Mouse (Mus musculus) embryonic facial prominence, embryonic 12.5 days (tissue): ENCODE results near the gene Ccar1. TPM values are rescaled to one million over a fixed set of nuclear protein-coding genes. Genes with fewer than 3 reads are reported as not detected.
"Not testable (repeated sequence)": the region's sequence is repeated elsewhere in the genome, so short reads cannot be mapped to it uniquely, and the experiment has no call there.

Experiments
- ATAC-seq: fragments of 200-750 bp; cut with Nextera tagmentation; 2 replicates; pipeline ENCODE4 v1.8.0; 2017; ENCODE audit not compliant: insufficient number of reproducible peaks, insufficient read depth, low FRiP score, low TSS enrichment
- H3K27ac ChIP-seq: fragments of 300-500 bp; sonication (generic); 2 replicates; pipeline ENCODE4 v1.5.1; 2016; ENCODE audit warnings: mild to moderate bottlenecking
- H3K27me3 ChIP-seq: fragments of 300-500 bp; sonication (generic); 2 replicates; pipeline ENCODE4 v1.6.1; 2016; ENCODE audit warnings: mild to moderate bottlenecking, moderate library complexity
- H3K36me3 ChIP-seq: fragments of 300-500 bp; sonication (generic); 2 replicates; pipeline ENCODE4 v1.6.1; 2016; ENCODE audit warnings: mild to moderate bottlenecking
- H3K4me1 ChIP-seq: fragments of 300-500 bp; sonication (generic); 2 replicates; pipeline ENCODE4 v1.6.1; 2016
- H3K4me2 ChIP-seq: fragments of 300-500 bp; sonication (generic); replicated peaks from 2 replicates; pipeline ENCODE4 v1.6.1; 2016; ENCODE audit warnings: mild to moderate bottlenecking, moderate library complexity
- H3K4me3 ChIP-seq: fragments of 300-500 bp; sonication (generic); 2 replicates; pipeline ENCODE4 v1.5.1; 2016; ENCODE audit warnings: mild to moderate bottlenecking
- H3K9ac ChIP-seq: fragments of 300-500 bp; sonication (generic); 2 replicates; pipeline ENCODE4 v1.6.1; 2016; ENCODE audit warnings: mild to moderate bottlenecking, moderate library complexity
- H3K9me3 ChIP-seq: fragments of 300-500 bp; sonication (generic); 2 replicates; pipeline ENCODE4 v1.6.1; 2016; ENCODE audit warnings: mild to moderate bottlenecking, moderate library complexity
- WGBS: fragments of 180-500 bp; shearing (Covaris S2); methylation state at CpG from one replicate; pipeline ENCODE4 v1.1.7; 2016; 5-methylcytosine and 5-hydroxymethylcytosine counted together
- polyA plus RNA-seq: library from polyadenylated mRNA; unstranded; fragments of >200 nt; fragmentation: Nextera tagmentation; extraction: Ambion mirVana; gene quantifications from 2 replicates; pipeline ENCODE4 v1.2.1, GENCODE M21; 2016

Gene Ccar1
- polyA plus RNA-seq, 1 experiment from 2014 or later: 146 TPM

DNA sequence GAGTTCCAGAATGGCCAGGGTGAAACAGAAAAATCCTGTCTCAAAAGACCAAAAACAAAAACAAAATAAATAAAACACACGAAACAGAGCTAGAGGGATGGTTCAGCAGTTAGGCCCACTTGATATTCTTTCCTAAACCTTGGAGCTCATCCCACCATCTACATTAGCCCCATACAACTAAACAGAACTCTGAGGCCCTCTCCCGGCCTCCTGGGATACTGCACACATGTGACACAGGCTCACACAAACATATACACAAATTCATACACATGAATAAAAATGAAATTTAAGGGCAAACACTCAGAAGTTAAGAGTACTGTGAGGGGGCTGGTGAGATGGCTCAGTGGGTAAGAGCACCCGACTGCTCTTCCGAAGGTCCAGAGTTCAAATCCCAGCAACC, 2.1 kb upstream of the Ccar1 start:
- Histone ChIP-seq H3K4me2 (no peak overlapping the region), H3K27me3 (no peaks in the 10 kb centered on the region), H3K4me3 (no peak overlapping the region), H3K9me3 (no peaks in the 10 kb centered on the region), H3K4me1 (0 out of 2 replicates have a peak, but pooled peaks cover 3% of the 10 kb centered on the region), H3K36me3 (peaks cover 11% of the 10 kb centered on the region), H3K9ac (no peak overlapping the region), H3K27ac (no peak overlapping the region)
- no peak for ATAC-seq
- 97% methylated on average over 4 of the region's 4 CpGs for WGBS

- ATAC-seq: 0 out of 2 replicates have a peak, but pooled peaks have one; percentile 4
Observed at GRCm38 (mm10) chr10:62793091-62793453, 986 bp upstream of the Ccar1 start.

GRCm38 (mm10) chr10:62791251-62792176, 572 bp downstream of the Ccar1 start:
- WGBS: under 1% methylated on average over 68 of the region's 78 CpGs
- H3K9me3 ChIP-seq: no peaks in the 10 kb centered on the region
- peak overlapping the region; percentile 97 for H3K27ac ChIP-seq
- H3K4me2 ChIP-seq: peak overlapping the region; percentile 58
- H3K27me3 ChIP-seq: no peaks in the 10 kb centered on the region
- peak overlapping the region; percentile 89 for H3K4me3 ChIP-seq
- peak; percentile 49 for ATAC-seq
- H3K4me1 ChIP-seq: 0 out of 2 replicates have a peak, but pooled peaks cover 6% of the 10 kb centered on the region
- H3K36me3 ChIP-seq: peaks cover 35% of the 10 kb centered on the region
- H3K9ac ChIP-seq: peak overlapping the region; percentile 95

More at GRCm38 (mm10) chr10:62793091-62793453, 986 bp upstream of the Ccar1 start:
- H3K27ac ChIP-seq: peak overlapping the region; percentile 97
- H3K4me2 ChIP-seq: peak overlapping the region; percentile 58
- WGBS: 26% methylated on average over 2 of the region's 2 CpGs
- no peaks in the 10 kb centered on the region for H3K27me3 ChIP-seq
- H3K36me3 ChIP-seq: peaks cover 21% of the 10 kb centered on the region
- 0 out of 2 replicates have a peak, but pooled peaks cover 6% of the 10 kb centered on the region for H3K4me1 ChIP-seq
- no peaks in the 10 kb centered on the region for H3K9me3 ChIP-seq
- H3K4me3 ChIP-seq: peak overlapping the region; percentile 89
- H3K9ac ChIP-seq: no peak overlapping the region

GRCm38 (mm10) chr10:62781776-62782175, 10.3 kb downstream of the Ccar1 start:
- not testable (repeated sequence) for H3K4me3 ChIP-seq, H3K9ac ChIP-seq, H3K9me3 ChIP-seq, H3K27me3 ChIP-seq, ATAC-seq, H3K27ac ChIP-seq, H3K4me2 ChIP-seq, H3K4me1 ChIP-seq
- WGBS: 92% methylated on average over 1 of the region's 1 CpGs
- H3K36me3 ChIP-seq: peaks cover 88% of the 10 kb centered on the region

DNA sequence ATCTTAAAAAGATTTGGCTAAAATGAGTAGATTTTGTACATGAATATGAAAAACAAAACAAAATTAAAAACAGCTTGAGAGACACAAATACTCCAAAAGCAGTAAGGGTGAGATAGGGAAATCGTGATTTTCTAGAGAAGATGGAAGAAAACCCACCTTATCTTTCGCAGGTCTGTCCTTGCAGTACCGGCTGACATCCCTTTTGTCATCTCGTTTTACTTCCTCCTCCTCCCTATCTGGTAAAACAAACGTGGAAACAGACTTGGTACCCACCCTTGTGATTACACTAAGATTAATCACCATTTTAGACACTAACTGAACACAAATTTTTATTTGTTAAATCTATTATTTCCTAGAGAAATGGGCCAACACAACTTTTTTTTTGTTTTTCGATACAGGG, 41.3 kb downstream of the Ccar1 start:
- Histone ChIP-seq H3K4me1 (no peaks in the 10 kb centered on the region), H3K4me2 (no peak overlapping the region), H3K4me3 (no peak overlapping the region), H3K9me3 (no peaks in the 10 kb centered on the region), H3K36me3 (peaks cover 90% of the 10 kb centered on the region), H3K9ac (no peak overlapping the region), H3K27me3 (no peaks in the 10 kb centered on the region), H3K27ac (no peak overlapping the region)
- WGBS: 89% methylated on average over 6 of the region's 6 CpGs
- no peak for ATAC-seq

- ATAC-seq: no peak
- WGBS: 80% methylated on average over 4 of the region's 4 CpGs
- H3K4me3 ChIP-seq: no peak overlapping the region
- H3K9me3 ChIP-seq: no peaks in the 10 kb centered on the region
- H3K4me1 ChIP-seq: no peaks in the 10 kb centered on the region
- no peaks in the 10 kb centered on the region for H3K27me3 ChIP-seq
- no peak overlapping the region for H3K9ac ChIP-seq
- no peak overlapping the region for H3K4me2 ChIP-seq
- H3K27ac ChIP-seq: no peak overlapping the region
- peaks cover 37% of the 10 kb centered on the region for H3K36me3 ChIP-seq
Observed at GRCm38 (mm10) chr10:62739961-62740737, 51.9 kb downstream of the Ccar1 start.

DNA sequence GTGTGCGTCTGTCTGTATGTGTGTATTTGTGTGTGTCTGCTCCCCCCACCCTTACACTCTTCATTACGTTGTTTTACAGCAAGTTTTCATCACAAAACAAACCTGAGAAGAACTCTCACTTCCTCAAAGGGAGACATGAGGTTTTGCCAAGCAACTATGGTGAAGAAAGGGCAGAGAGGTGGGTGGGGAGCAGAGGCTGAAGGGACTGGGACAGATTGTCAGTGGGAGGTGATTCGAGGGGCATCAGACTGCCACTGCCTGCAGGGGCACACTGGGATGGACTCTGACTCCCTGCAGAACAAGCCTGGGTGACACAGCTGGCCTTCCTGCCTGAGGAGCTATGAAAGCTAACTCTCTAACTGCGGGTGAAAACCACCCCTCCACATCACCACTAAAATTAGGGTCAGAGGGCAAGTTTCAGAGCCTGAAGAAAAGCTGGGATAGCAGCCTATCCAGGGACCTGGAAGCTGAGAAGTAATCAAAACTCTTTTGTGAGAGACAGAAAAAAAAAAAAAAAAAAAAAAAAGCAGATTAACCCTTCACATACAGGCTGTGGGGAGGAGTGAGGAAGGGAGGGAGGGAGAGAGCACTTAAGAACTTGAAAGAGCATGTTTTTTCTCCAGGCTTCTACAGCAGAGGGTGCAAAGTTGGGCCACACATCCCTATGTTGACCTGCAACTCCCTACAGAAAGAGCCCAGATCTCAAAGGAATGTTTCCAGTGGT, 55.0 kb downstream of the Ccar1 start:
- Histone ChIP-seq H3K9ac (no peak overlapping the region), H3K9me3 (no peaks in the 10 kb centered on the region), H3K27ac (no peak overlapping the region; the same call in 1 of the 2 replicates), H3K27me3 (no peaks in the 10 kb centered on the region), H3K4me1 (no peaks in the 10 kb centered on the region), H3K4me3 (no peak overlapping the region), H3K36me3 (peaks cover 19% of the 10 kb centered on the region), H3K4me2 (no peak overlapping the region)
- WGBS: 25% methylated on average over 4 of the region's 4 CpGs
- no peak for ATAC-seq

DNA sequence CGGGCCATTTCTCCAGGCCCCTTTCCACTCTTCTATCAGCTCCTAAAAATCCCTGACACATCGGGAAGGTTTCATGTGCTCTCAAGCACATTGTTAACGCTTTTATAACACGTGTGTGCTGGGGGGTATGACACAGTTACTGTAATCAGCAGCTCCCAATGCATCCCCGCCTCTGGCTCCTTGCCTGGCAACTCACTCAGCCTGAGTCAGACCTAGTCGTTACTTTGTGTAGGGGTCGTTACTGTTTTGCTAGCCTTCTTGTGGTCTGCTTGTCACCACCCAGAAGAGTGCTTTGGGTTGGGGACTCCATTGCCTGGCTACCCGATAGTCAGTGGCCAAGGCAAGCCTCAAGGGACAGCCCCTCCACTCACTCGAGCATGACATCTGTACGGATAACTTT, 61.3 kb downstream of the Ccar1 start:
- Histone ChIP-seq H3K4me1 (peaks cover 3% of the 10 kb centered on the region; the same call in 1 of the 2 replicates), H3K9me3 (no peaks in the 10 kb centered on the region), H3K27ac (no peak overlapping the region), H3K9ac (no peak overlapping the region), H3K27me3 (0 out of 2 replicates have a peak, but pooled peaks cover 7% of the 10 kb centered on the region), H3K4me2 (no peak overlapping the region), H3K36me3 (no peaks in the 10 kb centered on the region), H3K4me3 (no peak overlapping the region)
- no peak for ATAC-seq
- 76% methylated on average over 10 of the region's 10 CpGs for WGBS

DNA sequence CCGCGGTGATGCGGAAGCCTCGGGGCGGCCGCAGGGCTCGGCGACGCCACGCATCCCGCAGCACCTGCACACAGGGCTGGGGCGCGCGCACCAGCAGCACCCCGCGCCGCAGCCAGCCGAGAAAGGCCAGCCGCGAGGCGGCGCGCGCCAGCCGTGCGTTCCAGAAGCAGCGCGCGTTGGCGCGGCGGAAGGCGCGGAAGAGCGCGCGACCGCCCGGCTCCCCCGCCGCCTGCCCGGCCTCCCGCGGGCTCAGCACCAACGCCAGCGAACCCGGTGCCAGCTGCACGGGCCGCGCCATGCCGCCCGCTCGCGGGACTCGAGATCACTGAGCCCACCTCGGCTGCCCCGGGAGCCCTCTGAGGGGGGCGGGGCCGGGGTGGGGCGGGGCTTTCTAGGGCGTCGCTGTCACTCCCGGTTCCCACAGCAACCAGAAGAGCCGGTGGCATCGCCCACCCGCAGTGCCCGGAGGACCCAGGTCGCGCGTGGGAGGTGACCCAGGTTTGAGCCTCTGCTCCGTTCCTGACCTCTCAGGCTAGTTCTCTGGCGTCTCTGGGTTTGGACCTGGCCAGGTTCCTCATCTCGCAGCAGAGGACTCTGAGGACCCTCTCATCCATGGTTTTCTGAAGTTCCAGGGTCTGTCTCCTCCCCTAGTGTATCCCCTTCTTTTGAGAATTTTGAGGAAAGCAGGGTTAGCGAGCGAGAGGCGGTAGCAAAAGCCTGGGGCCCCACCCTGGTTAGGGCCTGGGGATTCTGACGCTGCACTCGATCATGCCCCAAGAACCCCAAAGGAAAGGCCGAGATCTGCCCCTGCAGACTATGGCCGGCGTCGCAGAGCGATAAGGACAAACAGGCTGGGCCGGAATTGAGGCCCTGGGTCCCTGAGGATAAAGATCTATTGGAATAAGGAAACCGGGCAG, 66.1 kb downstream of the Ccar1 start, which contains the start of gene Stox1:
Stox1 (minus strand) TSS at position 358 of the 917 bp plus-strand sequence.
- H3K36me3 ChIP-seq: no peaks in the 10 kb centered on the region
- peak within 1 kb of the TSS; percentile 91 for H3K4me2 ChIP-seq
- peak within 1 kb of the TSS; percentile 64 for H3K9ac ChIP-seq
- peak; percentile 55; the same call in 1 of the 2 replicates for ATAC-seq
- H3K4me3 ChIP-seq: peak within 1 kb of the TSS; percentile 81
- H3K27me3 ChIP-seq: peaks cover 11% of the 10 kb centered on the region; the same call in 1 of the 2 replicates
- no peaks in the 10 kb centered on the region for H3K9me3 ChIP-seq
- H3K4me1 ChIP-seq: peaks cover 14% of the 10 kb centered on the region
- H3K27ac ChIP-seq: no peak within 1 kb of the TSS
- WGBS: 1% methylated on average over 72 of the region's 85 CpGs

- peak overlapping the region; percentile 91 for H3K4me2 ChIP-seq
- H3K27me3 ChIP-seq: peaks cover 11% of the 10 kb centered on the region; the same call in 1 of the 2 replicates
Observed at GRCm38 (mm10) chr10:62724936-62725335, 67.2 kb downstream of the Ccar1 start.

More at GRCm38 (mm10) chr10:62724936-62725335, 67.2 kb downstream of the Ccar1 start:
- Histone ChIP-seq H3K4me3 (peak overlapping the region; percentile 81), H3K9ac (peak overlapping the region; percentile 24; the same call in 1 of the 2 replicates), H3K36me3 (no peaks in the 10 kb centered on the region), H3K4me1 (peaks cover 14% of the 10 kb centered on the region), H3K9me3 (no peaks in the 10 kb centered on the region), H3K27ac (no peak overlapping the region)
- WGBS: 20% methylated on average over 7 of the region's 7 CpGs
- ATAC-seq: no peak
